Mouse (Mus musculus) lung, embryonic 14.5 days (tissue): ENCODE measurements around the gene Ets1. TPM values are rescaled to one million over a fixed set of nuclear protein-coding genes. Genes with fewer than 3 reads are reported as not detected.

Experiments
- ATAC-seq: fragments of 200-750 bp; cut with Nextera tagmentation; 2 replicates; pipeline ENCODE4 v1.8.0; 2017; ENCODE audit warnings: mild to moderate bottlenecking, moderate TSS enrichment, moderate library complexity; ENCODE audit not compliant: insufficient read depth
- DNase-seq: peaks from one replicate; pipeline ENCODE4 v3.0.0-alpha.2; 2015
- H3K27ac ChIP-seq: fragments of 300-500 bp; sonication (generic); 2 replicates; pipeline ENCODE4 v1.5.1; 2014; ENCODE audit warnings: low read depth, mild to moderate bottlenecking, moderate library complexity
- H3K27me3 ChIP-seq: fragments of 300-500 bp; sonication (generic); 2 replicates; pipeline ENCODE4 v1.6.1; 2014; ENCODE audit warnings: low read length, control low read depth; ENCODE audit not compliant: insufficient read depth
- H3K36me3 ChIP-seq: fragments of 300-500 bp; sonication (generic); 2 replicates; pipeline ENCODE4 v1.6.1; 2014; ENCODE audit warnings: control low read depth; ENCODE audit not compliant: insufficient read depth
- H3K4me1 ChIP-seq: fragments of 300-500 bp; sonication (generic); 2 replicates; pipeline ENCODE4 v1.6.1; 2014; ENCODE audit warnings: antibody characterized with exemption, control low read depth; ENCODE audit not compliant: insufficient read depth
- H3K4me2 ChIP-seq: fragments of 300-500 bp; sonication (generic); 2 replicates; pipeline ENCODE4 v1.6.1; 2014; ENCODE audit warnings: mild to moderate bottlenecking
- H3K4me3 ChIP-seq: fragments of 300-500 bp; sonication (generic); 2 replicates; pipeline ENCODE4 v1.5.1; 2014; ENCODE audit warnings: low read depth, low read length
- H3K9ac ChIP-seq: fragments of 300-500 bp; sonication (generic); 2 replicates; pipeline ENCODE4 v1.6.1; 2014
- H3K9me3 ChIP-seq: fragments of 300-500 bp; sonication (generic); 2 replicates; pipeline ENCODE4 v1.6.1; 2016; ENCODE audit warnings: low read depth, low read length, control low read depth
- CTCF ChIP-seq: IDR thresholded peaks from 2 replicates; pipeline ENCODE4 v1.5.1; 2016; ENCODE audit warnings: antibody characterized with exemption, low read depth
- WGBS: fragments of 180-500 bp; shearing (Covaris S2); extraction: QIAGEN DNeasy Blood & Tissue Kit; methylation state at CpG from one replicate; pipeline ENCODE4 v1.1.7; 2014; 5-methylcytosine and 5-hydroxymethylcytosine counted together
- polyA plus RNA-seq: library from polyadenylated mRNA; unstranded; fragments of >200 nt; fragmentation: Nextera tagmentation; extraction: Ambion mirVana; gene quantifications from 2 replicates; pipeline ENCODE4 v1.2.1, GENCODE M21; 2014

The Ets1 gene
- polyA plus RNA-seq, 1 experiment from 2014 or later = 79.2 TPM

DNA sequence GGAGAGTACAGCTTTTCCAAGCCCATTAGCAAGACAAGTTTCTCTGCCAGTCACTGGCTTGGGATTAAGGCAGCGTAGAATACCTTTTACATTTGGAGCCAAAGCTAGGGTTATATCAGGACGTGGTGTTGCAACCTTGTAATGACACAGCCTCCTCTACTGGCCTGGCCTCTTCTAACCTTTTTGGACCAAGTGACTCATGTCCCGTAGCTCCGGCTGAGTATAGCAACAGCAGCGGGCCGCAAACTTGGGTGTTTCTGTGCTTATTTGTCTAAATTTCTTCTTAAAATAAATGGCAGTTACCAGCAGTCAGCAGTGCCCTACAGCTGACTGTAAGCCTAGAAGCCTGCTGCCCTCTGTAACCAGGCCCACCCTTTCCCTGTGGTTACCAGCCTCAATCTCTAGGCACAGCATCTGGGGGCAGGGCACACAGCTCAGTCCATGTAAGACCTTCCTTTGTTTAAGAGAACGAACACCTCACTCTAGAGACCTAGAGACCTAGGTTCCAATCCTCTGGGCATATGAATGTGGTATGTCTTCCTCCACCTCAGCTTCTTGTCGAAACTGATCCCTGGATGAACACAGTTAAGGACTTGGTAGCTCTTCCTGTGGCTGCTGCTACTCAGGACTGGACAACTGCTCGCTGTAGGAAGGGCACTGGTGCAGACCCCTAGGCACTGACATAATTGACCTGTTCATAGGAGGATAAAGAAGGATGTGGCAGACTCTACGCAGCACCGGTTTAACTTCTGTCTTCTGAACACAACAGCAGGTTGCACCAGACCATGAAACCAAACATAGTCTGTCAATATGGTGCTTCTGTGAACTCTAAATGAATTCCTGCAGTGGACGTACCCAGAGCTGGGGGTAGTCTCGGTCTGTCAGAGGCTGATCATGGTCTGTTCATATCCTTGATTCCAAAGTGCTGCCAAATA lies 94.9 kb downstream of the Ets1 start:
- no peak for TF ChIP-seq CTCF
- Histone ChIP-seq H3K9ac (no peak overlapping the region), H3K4me3 (no peak overlapping the region), H3K27me3 (no peaks in the 10 kb centered on the region), H3K27ac (no peak overlapping the region), H3K36me3 (peaks cover 67% of the 10 kb centered on the region), H3K9me3 (no peaks in the 10 kb centered on the region), H3K4me2 (no peak overlapping the region), H3K4me1 (no peaks in the 10 kb centered on the region; the same call in 1 of the 2 replicates)
- DNase-seq = no peak
- ATAC-seq = no peak
- WGBS = 82% methylated on average over 13 of the region's 13 CpGs

DNA sequence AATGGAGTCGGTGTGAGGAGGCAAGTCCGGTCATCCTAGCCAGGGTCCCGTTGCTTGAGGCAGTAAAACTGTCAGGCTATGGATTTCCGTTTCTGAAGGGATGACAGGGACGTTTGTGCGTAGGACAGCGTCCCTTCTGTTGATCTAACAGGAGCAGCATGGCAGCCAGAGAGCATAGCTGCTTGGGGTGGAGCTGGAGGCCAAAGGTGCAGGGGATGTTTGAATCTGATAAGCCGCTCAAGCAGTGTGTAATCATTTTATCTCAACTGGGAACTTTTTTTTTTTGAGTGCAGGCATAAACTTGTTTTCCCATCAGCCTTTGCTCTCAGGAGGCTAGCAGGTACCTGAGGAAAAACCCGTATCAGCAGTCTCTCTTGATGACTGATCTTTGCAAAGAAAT lies 95.8 kb downstream of the Ets1 start:
- TF ChIP-seq CTCF = no peak
- Histone ChIP-seq H3K27me3 (no peaks in the 10 kb centered on the region), H3K27ac (no peak overlapping the region), H3K4me1 (no peaks in the 10 kb centered on the region; the same call in 1 of the 2 replicates), H3K4me3 (no peak overlapping the region), H3K4me2 (no peak overlapping the region), H3K9me3 (no peaks in the 10 kb centered on the region), H3K9ac (no peak overlapping the region), H3K36me3 (peaks cover 75% of the 10 kb centered on the region)
- ATAC-seq = no peak
- 41% methylated on average over 9 of the region's 9 CpGs for WGBS
- no peak for DNase-seq

DNA sequence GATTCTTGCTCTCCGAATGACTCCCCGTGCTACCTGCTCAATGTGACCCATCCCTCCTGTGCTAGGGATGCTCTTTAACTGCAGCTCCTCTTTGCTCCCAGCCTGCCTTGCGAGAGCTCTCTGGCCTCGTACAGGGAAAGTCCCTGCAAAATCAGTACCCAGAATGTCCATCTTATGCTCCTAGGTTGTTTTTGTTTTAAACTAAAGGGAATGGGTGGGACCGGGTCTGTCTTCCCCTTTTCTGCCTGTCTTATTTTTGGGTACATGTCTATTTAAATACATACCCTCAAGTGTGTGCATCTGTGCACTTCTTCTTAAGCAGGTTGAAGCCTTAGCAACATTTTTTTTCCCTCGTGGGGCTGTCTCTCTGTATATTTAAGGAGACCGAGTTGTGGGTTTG lies 99.0 kb downstream of the Ets1 start:
- no peak for ATAC-seq
- Histone ChIP-seq H3K9ac (no peak overlapping the region), H3K4me1 (no peaks in the 10 kb centered on the region), H3K36me3 (peaks cover 79% of the 10 kb centered on the region), H3K27ac (no peak overlapping the region), H3K4me3 (no peak overlapping the region), H3K9me3 (no peaks in the 10 kb centered on the region), H3K27me3 (no peaks in the 10 kb centered on the region), H3K4me2 (no peak overlapping the region)
- DNase-seq = no peak
- 86% methylated on average over 7 of the region's 7 CpGs for WGBS
- no peak for TF ChIP-seq CTCF

DNA sequence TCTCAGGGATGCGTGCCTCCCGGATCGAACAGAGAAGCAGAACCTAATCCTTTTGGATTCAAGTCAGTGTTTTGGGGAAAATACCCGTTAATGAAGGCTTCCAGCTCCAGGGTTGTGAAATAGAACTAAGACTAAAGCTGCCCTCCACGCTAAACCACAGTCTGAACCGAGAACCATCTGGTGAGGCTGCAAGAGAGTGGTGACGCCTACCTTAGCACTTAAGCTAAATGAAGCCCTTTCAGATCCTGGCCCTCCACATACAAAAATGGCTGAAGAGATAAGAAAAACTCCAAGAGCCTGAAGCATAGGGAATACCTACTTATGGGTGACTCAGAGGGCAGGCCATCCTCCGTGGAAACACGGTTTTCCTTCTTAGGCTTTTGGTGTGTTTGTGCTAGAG lies 100.0 kb downstream of the Ets1 start:
- H3K27me3 ChIP-seq = no peaks in the 10 kb centered on the region
- WGBS = 77% methylated on average over 9 of the region's 9 CpGs
- TF ChIP-seq CTCF = no peak
- no peaks in the 10 kb centered on the region for H3K9me3 ChIP-seq
- no peak overlapping the region for H3K9ac ChIP-seq
- H3K4me2 ChIP-seq = no peak overlapping the region
- no peak overlapping the region for H3K4me3 ChIP-seq
- ATAC-seq (no peak), DNase-seq (no peak)
- H3K4me1 ChIP-seq = no peaks in the 10 kb centered on the region
- no peak overlapping the region for H3K27ac ChIP-seq
- peaks cover 83% of the 10 kb centered on the region for H3K36me3 ChIP-seq

DNA sequence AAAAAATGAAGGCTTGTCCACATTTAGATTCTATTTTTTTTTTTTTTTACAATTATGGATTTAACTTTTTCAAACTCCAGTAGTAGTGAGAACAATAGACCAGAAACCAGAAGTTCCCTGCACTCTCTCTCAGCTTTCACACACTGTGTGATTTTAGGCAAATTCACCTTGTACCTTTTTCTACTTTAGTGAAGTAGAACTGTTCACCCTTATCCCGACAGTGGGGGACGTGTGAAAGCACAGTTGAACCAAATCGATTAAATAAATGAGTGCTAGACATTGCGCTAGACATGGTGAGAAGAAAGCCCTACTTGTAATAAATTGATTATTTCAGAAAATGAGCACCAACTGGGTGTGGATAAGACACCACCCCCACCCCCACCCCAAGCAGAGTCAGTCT lies 104.0 kb downstream of the Ets1 start:
- no peaks in the 10 kb centered on the region for H3K9me3 ChIP-seq
- WGBS = 92% methylated on average over 4 of the region's 4 CpGs
- H3K4me3 ChIP-seq = no peak overlapping the region
- peaks cover 69% of the 10 kb centered on the region for H3K36me3 ChIP-seq
- ATAC-seq (no peak), DNase-seq (no peak)
- H3K4me1 ChIP-seq = peaks cover 3% of the 10 kb centered on the region; the same call in 1 of the 2 replicates
- H3K27ac ChIP-seq = no peak overlapping the region
- H3K27me3 ChIP-seq = no peaks in the 10 kb centered on the region
- H3K9ac ChIP-seq = no peak overlapping the region
- H3K4me2 ChIP-seq = no peak overlapping the region
- TF ChIP-seq CTCF = no peak

DNA sequence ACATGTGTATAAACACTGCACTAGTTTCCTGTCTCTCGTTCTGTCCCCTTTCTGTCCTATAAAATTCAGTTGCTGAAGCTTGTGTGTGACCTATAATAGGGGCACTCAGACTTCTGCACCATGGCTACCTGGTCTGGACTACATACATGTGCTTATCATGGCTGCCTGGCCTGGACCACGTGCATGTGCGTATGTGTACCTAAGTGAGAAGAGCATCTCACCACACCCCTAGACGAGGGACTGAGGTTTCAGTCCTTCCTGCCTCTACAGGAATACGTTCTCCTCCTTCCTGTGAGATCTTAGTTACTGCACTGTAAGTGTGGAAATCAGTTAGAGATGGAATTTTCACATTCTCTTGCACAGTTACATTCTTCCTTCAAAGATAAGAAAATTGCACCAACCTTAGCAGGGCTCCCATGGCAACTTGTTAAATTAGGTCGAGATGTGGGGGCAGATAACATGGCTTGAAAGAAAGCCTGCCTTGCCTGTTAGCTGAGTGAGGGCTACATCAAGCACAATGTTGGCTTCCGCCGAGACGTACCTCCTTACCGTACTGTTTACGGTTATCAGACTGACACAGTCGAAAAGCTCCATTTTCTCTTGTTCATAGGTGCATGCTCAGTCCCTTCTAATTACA lies 104.8 kb downstream of the Ets1 start:
- no peak for TF ChIP-seq CTCF

DNA sequence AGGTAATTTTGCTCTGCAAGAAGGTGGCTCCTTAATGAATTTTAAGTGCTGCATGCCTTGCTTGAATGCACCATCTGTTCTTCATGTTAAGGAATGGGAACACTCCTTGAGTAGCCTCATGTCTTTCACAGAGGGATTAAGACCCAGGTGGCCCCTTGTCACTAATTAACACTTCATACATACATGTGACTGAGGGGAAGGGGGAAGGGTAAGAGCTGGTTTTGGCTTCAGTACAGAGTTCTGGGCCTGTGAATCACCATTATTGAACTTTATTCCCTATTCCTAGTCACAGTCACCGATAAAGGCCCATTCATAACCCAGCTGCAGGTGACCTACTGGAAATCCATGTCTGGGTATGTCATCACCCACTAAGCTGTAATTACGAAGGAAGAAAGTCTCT lies 105.7 kb downstream of the Ets1 start:
- no peaks in the 10 kb centered on the region for H3K9me3 ChIP-seq
- 88% methylated on average over 2 of the region's 2 CpGs for WGBS
- no peak overlapping the region for H3K4me2 ChIP-seq
- TF ChIP-seq CTCF = no peak
- H3K4me1 ChIP-seq = peaks cover 7% of the 10 kb centered on the region; the same call in 1 of the 2 replicates
- H3K36me3 ChIP-seq = peaks cover 62% of the 10 kb centered on the region
- no peak for ATAC-seq
- no peak overlapping the region for H3K9ac ChIP-seq
- H3K27ac ChIP-seq = no peak overlapping the region
- H3K27me3 ChIP-seq = no peaks in the 10 kb centered on the region
- DNase-seq = no peak
- no peak overlapping the region for H3K4me3 ChIP-seq

More for the DNA sequence above, 104.8 kb downstream of the Ets1 start:
- Histone ChIP-seq H3K27me3 (no peaks in the 10 kb centered on the region), H3K4me2 (no peak overlapping the region), H3K27ac (no peak overlapping the region), H3K4me1 (peaks cover 3% of the 10 kb centered on the region; the same call in 1 of the 2 replicates), H3K36me3 (peaks cover 66% of the 10 kb centered on the region), H3K9ac (no peak overlapping the region), H3K4me3 (no peak overlapping the region), H3K9me3 (no peaks in the 10 kb centered on the region)
- no peak for ATAC-seq
- no peak for DNase-seq
- WGBS = 63% methylated on average over 12 of the region's 12 CpGs
